Mouse (Mus musculus): ENCODE measurements around the gene Atp1a3.

GRCm38 (mm10) chr7:24993081-24993480 is 12.7 kb downstream of the Atp1a3 start:
- TF ChIP-seq TCF3 (IDR thresholded peaks at IDR 0.05; ENCODE audit: insufficient read length, low read depth) (peak; percentile 51), MAX (IDR thresholded peaks at IDR 0.05; ENCODE audit: low read depth) (no peak), TCF12 (IDR thresholded peaks at IDR 0.05; ENCODE audit: insufficient read depth, poor library complexity, severe bottlenecking) (no peak), SRF (IDR thresholded peaks at IDR 0.05; ENCODE audit: control insufficient read depth, insufficient read length, low read depth) (no peak), E2F4 (IDR thresholded peaks at IDR 0.05; ENCODE audit: insufficient read depth) (no peak), POLR2A (IDR thresholded peaks at IDR 0.05; ENCODE audit: insufficient read length, low read depth) (no peak), CEBPB (IDR thresholded peaks at IDR 0.05; ENCODE audit: insufficient read depth, poor library complexity, severe bottlenecking) (no peak), POLR2AphosphoS2 (IDR thresholded peaks at IDR 0.05; ENCODE audit: insufficient read length, low read depth) (no peak), REST (IDR thresholded peaks at IDR 0.05; ENCODE audit: insufficient read depth, insufficient read length) (no peak), MYOD1 (IDR thresholded peaks at IDR 0.05; ENCODE audit: control insufficient read depth in 1 of 3, insufficient read length in 2 of 3, low read depth in 2 of 3) (peak in 2 of 3 experiments; percentile 90 to 95), USF1 (IDR thresholded peaks at IDR 0.05; ENCODE audit: low read depth) (no peak), MYOG (IDR thresholded peaks at IDR 0.05; ENCODE audit: control insufficient read depth in 1 of 3, insufficient read depth in 1 of 3, insufficient read length in 2 of 3, low read depth in 2 of 3) (peak in 2 of 3 experiments; percentile 67 to 87)

Measured in myocyte (in vitro differentiated cells).